Mouse (Mus musculus): ENCODE data around the gene Gm48551. TPM values are rescaled to one million over a fixed set of nuclear protein-coding genes. Genes with fewer than 3 reads are reported as not detected.

Gene Gm48551
- polyA plus RNA-seq, 1 experiment from 2014 or later, result 4.1 TPM

DNA sequence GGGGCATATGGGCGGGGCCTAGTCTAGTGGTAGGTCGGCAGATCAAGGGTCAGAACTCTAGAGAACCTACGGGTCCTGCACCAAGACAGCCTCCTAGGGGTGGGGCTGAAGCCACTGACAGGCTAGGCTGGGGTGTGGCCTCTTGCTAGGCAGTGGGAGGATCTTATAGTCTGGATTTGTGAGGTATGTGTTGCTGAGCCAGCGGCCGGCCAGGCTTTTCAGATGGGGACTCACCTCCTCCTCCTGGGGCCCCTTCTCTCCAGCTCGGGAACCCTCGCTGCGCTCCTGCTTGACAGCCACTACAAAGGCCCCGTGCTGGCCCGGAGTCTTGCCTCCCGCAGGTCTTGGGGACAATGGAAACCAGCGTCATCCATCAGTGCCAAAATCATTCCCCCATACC, 35.1 kb upstream of the Gm48551 start:
- Histone ChIP-seq H3K9ac (peak overlapping the region; percentile 91), H3K4me3 (peak overlapping the region; percentile 94), H3K27ac (peak overlapping the region; percentile 54; the same call in 1 of the 2 replicates), H3K4me2 (replicated peaks) (peak overlapping the region; percentile 90), H3K9me3 (no peaks in the 10 kb centered on the region), H3K36me3 (peaks cover 22% of the 10 kb centered on the region), H3K27me3 (peaks cover 29% of the 10 kb centered on the region), H3K4me1 (peaks cover 24% of the 10 kb centered on the region)
- no peak for ATAC-seq (ENCODE audit: insufficient number of reproducible peaks, insufficient read depth, low FRiP score, low TSS enrichment)
- WGBS, result 4% methylated on average over 11 of the region's 12 CpGs

DNA sequence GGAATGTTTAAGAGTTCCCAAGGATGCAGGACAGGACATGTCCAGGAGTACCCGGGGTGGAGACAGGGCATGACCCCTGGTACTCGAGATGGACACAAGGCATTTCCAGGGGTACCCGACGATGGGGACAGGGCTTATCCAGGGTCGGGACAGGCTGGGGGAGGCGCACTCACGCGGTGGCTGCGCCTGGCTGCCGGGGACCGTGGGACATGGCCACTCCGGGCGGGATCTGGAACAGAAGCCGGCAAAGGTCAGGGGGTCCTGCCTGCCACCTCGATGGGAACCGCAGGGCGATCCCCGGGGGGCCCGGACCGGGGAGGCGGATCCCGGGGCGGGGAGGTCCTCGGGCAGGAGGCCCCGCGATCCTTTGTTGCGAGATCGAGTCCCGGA, 34.3 kb upstream of the Gm48551 start:
- Histone ChIP-seq H3K4me2 (replicated peaks) (peak overlapping the region; percentile 90), H3K36me3 (peaks cover 22% of the 10 kb centered on the region), H3K27me3 (peaks cover 21% of the 10 kb centered on the region), H3K9ac (peak overlapping the region; percentile 91), H3K9me3 (no peaks in the 10 kb centered on the region), H3K4me1 (peaks cover 24% of the 10 kb centered on the region), H3K4me3 (peak overlapping the region; percentile 94), H3K27ac (peak overlapping the region; percentile 75)
- under 1% methylated on average over 29 of the region's 29 CpGs for WGBS
- ATAC-seq (ENCODE audit: insufficient number of reproducible peaks, insufficient read depth, low FRiP score, low TSS enrichment), result peak; percentile 3; the same call in 1 of the 2 replicates

DNA sequence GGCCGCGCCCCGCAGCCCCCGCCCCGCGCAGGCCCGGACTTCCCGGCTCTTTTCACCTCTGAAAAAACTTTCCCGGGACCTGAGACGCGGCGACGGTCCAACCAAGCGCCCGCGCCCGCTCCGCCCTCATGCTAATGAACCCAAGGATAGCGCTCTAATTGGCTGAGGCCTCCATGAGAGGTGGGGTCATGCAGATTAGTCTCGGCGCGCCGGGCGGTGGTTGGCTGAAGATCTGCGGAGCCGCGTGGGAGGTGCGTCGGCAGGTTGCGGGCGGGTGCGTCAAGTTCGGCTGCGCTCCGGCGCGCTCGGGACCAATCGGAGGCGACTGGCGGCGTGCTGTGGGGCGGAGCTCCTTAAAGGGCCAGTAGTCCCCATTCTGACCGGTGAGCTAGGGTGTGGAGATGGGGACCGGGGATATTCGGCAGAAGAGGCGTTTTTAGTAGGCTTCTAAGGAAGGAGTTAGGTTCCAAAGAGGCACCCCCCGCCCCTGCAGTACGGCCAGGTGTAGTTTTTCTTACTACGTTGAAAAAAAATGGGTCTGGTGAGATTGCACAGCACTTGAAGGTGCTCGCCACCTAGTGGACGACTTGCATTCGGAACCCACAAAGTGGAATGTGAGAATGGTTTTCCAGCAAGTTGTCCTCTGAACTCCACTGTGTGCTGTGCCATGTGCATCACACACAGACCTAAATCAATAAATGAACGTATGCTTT, 33.8 kb upstream of the Gm48551 start, which contains the start of gene Hmg20b:
TSS of gene Hmg20b (minus strand) at position 130 of the 713 bp plus-strand sequence.
- H3K36me3 ChIP-seq, result peaks cover 17% of the 10 kb centered on the region
- peak within 1 kb of the TSS; percentile 94 for H3K4me3 ChIP-seq
- peaks cover 24% of the 10 kb centered on the region for H3K4me1 ChIP-seq
- ATAC-seq (ENCODE audit: insufficient number of reproducible peaks, insufficient read depth, low FRiP score, low TSS enrichment), result peak; percentile 94
- peaks cover 16% of the 10 kb centered on the region for H3K27me3 ChIP-seq
- no peaks in the 10 kb centered on the region for H3K9me3 ChIP-seq
- peak within 1 kb of the TSS; percentile 75 for H3K27ac ChIP-seq
- H3K9ac ChIP-seq, result peak within 1 kb of the TSS; percentile 91
- peak within 1 kb of the TSS; percentile 90 for H3K4me2 ChIP-seq (replicated peaks)
- WGBS, result 0% methylated on average over 54 of the region's 54 CpGs

DNA sequence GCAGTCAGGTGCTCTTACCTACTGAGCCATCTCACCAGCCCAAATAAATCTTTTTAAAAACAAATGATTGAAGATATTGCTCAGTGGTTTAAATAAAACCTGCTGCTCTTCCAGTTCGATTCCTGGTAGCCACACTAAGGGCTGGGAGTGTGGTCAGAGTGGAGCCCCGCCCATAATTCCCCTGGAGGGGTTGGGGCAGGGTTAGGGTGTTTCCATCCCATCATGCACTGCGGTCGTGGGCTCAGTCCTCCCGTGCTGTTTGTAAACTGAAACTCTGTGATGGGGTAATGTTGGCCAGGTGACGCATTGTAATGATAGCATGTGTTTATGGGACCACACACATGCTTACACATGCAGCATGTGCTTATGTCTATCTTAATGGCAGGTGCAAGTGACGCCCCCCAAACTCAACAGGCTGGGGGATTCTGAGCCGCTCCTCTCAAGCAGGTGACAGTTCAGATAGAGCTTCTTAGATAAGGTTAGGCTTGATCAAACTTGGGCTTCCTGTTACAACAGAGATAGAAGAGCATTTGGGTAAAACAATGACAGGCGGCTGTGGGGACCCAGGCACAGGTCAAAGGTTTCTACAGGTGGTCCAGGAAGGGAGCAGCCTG, 32.5 kb upstream of the Gm48551 start:
- peaks cover 19% of the 10 kb centered on the region for H3K4me1 ChIP-seq
- 26% methylated on average over 9 of the region's 9 CpGs for WGBS
- no peak for ATAC-seq (ENCODE audit: insufficient number of reproducible peaks, insufficient read depth, low FRiP score, low TSS enrichment)
- H3K27ac ChIP-seq, result no peak overlapping the region
- peaks cover 8% of the 10 kb centered on the region; the same call in 1 of the 2 replicates for H3K27me3 ChIP-seq
- H3K9me3 ChIP-seq, result no peaks in the 10 kb centered on the region
- no peak overlapping the region for H3K4me3 ChIP-seq
- no peak overlapping the region for H3K4me2 ChIP-seq (replicated peaks)
- H3K36me3 ChIP-seq, result peaks cover 15% of the 10 kb centered on the region
- H3K9ac ChIP-seq, result no peak overlapping the region

DNA sequence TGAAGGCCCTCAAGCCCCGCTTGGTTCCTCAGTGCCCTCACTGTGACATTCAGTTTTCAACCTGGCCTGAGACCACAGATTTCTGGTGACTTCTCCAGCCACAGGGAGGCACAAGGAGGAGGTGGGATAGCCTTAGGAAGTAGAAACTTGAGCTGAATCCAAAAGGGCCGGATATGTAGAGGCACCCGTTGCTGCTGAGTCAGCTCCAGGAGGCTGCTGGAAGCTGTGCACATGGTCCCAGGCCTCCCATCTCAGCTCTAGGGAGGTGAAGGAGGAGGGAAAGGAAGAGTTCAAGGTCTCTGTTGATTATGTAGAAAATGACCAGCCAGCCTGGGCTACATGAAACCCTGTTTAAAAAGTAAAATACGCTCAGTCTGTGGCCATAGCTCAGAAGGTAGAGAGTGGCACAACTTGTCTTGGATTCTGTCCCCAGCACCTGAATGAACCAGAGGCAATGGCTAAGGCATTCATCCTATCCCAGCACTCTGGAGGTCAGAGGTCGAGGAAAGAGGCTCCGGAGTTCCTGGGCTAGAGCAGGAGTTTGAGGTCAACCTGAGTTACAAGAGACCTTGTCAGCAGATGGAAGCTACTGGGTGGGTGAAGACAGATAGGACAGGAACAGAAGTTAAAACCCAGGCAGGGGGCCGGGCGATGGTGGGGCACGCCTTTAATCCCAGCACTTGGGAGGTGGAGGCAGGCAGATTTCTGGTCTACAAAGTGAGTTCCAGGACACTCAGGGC, 29.4 kb upstream of the Gm48551 start:
- H3K4me2 ChIP-seq (replicated peaks), result no peak overlapping the region
- no peak overlapping the region for H3K27ac ChIP-seq
- WGBS, result 52% methylated on average over 9 of the region's 9 CpGs
- H3K36me3 ChIP-seq, result no peaks in the 10 kb centered on the region
- H3K9ac ChIP-seq, result no peak overlapping the region
- no peaks in the 10 kb centered on the region for H3K9me3 ChIP-seq
- no peak overlapping the region for H3K4me3 ChIP-seq
- ATAC-seq (ENCODE audit: insufficient number of reproducible peaks, insufficient read depth, low FRiP score, low TSS enrichment), result no peak
- H3K4me1 ChIP-seq, result peaks cover 13% of the 10 kb centered on the region
- no peaks in the 10 kb centered on the region for H3K27me3 ChIP-seq

DNA sequence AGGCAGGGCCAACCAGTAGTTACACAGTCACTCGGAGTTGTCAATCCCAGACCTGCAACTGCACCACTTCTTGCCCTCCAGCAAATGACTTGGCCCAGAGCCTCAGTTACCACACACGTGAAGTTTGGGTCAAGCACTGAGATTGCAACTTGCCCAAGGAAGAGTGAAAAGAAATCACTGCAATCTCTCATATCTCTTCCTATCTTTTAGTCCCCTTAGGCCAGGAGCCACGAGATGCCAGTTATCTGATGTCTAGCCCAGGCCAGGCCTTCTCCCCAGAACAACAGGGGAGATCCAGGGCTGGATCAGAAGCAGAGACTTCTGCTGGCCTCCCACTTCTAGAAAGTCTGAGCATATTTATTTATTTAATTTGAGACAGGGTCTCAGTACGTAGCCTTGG, 28.7 kb upstream of the Gm48551 start:
- no peaks in the 10 kb centered on the region for H3K36me3 ChIP-seq
- H3K27ac ChIP-seq, result no peak overlapping the region
- WGBS, result 73% methylated on average over 4 of the region's 4 CpGs
- no peaks in the 10 kb centered on the region for H3K27me3 ChIP-seq
- peaks cover 16% of the 10 kb centered on the region for H3K4me1 ChIP-seq
- no peaks in the 10 kb centered on the region for H3K9me3 ChIP-seq
- no peak overlapping the region for H3K4me2 ChIP-seq (replicated peaks)
- no peak overlapping the region for H3K9ac ChIP-seq
- no peak overlapping the region for H3K4me3 ChIP-seq
- ATAC-seq (ENCODE audit: insufficient number of reproducible peaks, insufficient read depth, low FRiP score, low TSS enrichment), result no peak

DNA sequence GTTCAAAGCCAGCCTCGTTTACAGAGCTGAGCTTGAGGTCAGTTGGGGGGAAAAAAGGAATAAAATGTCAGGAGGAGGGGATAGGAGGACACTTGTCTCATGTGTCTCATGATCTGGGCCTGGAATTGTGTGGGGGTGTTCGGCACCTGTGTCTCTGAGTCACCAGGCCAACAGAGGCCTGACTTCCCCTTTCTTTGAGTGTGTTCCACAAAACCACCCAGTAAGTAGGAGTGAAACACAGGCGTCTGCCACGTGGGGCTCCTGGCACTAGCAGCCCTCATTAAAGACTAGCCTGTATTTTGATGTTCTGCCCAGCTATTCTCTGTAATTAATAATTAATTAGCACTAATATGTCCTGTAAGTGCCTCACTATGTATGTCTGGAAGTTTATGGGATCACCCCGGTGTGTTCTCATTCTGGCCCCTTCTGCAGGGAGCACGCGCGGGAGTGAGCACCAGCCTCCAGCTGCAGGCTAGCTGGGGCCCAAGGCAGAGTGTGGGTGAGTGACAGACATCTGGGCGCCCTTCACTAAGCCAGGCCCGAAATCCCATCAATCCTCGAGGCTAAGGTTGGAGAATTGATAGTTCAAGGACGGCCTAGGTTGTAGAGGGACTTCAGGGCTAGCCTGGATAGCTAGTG, 27.8 kb upstream of the Gm48551 start:
- H3K9ac ChIP-seq, result no peak overlapping the region
- peaks cover 23% of the 10 kb centered on the region for H3K4me1 ChIP-seq
- 59% methylated on average over 12 of the region's 12 CpGs for WGBS
- no peak for ATAC-seq (ENCODE audit: insufficient number of reproducible peaks, insufficient read depth, low FRiP score, low TSS enrichment)
- H3K27me3 ChIP-seq, result no peaks in the 10 kb centered on the region
- peaks cover 6% of the 10 kb centered on the region; the same call in 1 of the 2 replicates for H3K36me3 ChIP-seq
- H3K4me2 ChIP-seq (replicated peaks), result peak overlapping the region; percentile 98; the same call in 1 of the 2 replicates
- no peaks in the 10 kb centered on the region for H3K9me3 ChIP-seq
- no peak overlapping the region for H3K27ac ChIP-seq
- H3K4me3 ChIP-seq, result no peak overlapping the region; the same call in 1 of the 2 replicates

DNA sequence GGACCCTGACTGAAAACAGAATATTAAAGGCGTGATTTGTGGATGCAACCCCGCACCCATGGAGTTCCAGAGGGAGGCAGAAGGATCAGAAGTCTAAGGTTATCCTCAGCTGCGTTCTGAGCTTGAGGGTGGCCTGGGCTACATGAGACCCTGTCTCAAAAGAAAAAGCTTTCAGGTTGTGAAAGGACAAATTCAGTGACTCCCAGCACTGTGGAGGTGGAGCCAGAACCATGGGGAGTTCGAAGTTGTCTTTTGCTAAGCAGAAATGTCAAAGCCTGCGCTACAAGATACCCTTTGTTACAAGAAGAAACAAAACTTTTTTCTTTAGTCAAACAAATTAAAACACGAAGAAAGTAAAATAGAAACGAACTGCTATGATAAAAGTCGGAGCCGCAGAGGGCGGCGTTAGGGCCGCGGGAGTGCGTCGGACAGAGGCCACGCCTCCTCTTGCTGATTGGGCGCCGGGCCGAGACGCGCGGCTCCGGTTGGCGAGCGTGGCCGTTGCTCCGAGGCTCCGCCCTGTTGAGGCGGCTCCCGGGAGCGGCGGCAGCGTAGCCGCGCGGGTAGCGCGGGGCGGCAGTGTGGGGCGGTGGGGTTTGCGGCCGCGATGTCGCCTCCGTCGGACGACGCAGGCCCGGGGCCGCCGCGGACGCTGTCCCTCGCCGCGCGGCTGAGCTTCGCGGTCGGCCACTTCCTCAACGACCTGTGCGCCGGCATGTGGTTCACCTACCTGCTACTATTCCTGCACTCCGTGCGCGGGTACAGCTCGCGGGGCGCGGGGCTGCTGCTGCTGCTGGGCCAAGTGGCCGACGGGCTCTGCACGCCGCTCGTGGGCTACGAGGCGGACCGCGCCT, 27.0 kb upstream of the Gm48551 start, which contains the start of gene Mfsd12:
TSS of gene Mfsd12 (plus strand) at position 501 of the 854 bp plus-strand sequence.
- Histone ChIP-seq H3K27me3 (no peaks in the 10 kb centered on the region), H3K9me3 (no peaks in the 10 kb centered on the region), H3K4me2 (replicated peaks) (peak within 1 kb of the TSS; percentile 98), H3K27ac (no peak within 1 kb of the TSS), H3K4me3 (peak within 1 kb of the TSS; percentile 74), H3K36me3 (peaks cover 6% of the 10 kb centered on the region; the same call in 1 of the 2 replicates), H3K4me1 (peaks cover 23% of the 10 kb centered on the region), H3K9ac (peak within 1 kb of the TSS; percentile 75)
- WGBS, result 3% methylated on average over 72 of the region's 79 CpGs
- peak; percentile 83 for ATAC-seq (ENCODE audit: insufficient number of reproducible peaks, insufficient read depth, low FRiP score, low TSS enrichment)

DNA sequence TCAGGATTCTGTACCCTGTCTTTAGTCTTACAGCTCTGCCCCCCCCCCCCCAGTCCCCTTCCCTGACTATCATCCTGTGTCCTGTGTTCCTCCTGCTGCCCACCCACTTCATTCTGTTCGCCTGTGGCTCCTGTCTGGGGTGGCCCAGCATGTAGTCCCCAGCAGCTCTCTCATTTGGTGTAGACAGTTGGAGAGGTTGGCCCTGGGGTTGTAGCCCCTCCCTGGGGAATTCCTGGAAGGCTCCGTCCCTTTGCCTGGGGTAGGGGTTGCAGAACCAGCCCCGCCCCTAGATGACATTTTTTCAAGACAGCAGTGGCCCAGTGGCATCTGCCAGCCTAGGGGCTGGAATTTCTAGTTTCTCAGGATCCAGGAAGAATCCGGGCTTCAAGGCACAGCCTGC, 26.1 kb upstream of the Gm48551 start:
- no peak; the same call in 1 of the 2 replicates for ATAC-seq (ENCODE audit: insufficient number of reproducible peaks, insufficient read depth, low FRiP score, low TSS enrichment)
- H3K9ac ChIP-seq, result peak overlapping the region; percentile 75
- peak overlapping the region; percentile 98 for H3K4me2 ChIP-seq (replicated peaks)
- peaks cover 6% of the 10 kb centered on the region for H3K27me3 ChIP-seq
- no peaks in the 10 kb centered on the region for H3K9me3 ChIP-seq
- H3K4me3 ChIP-seq, result peak overlapping the region; percentile 74
- H3K36me3 ChIP-seq, result peaks cover 6% of the 10 kb centered on the region; the same call in 1 of the 2 replicates
- H3K27ac ChIP-seq, result no peak overlapping the region
- peaks cover 25% of the 10 kb centered on the region for H3K4me1 ChIP-seq
- 24% methylated on average over 4 of the region's 4 CpGs for WGBS

DNA sequence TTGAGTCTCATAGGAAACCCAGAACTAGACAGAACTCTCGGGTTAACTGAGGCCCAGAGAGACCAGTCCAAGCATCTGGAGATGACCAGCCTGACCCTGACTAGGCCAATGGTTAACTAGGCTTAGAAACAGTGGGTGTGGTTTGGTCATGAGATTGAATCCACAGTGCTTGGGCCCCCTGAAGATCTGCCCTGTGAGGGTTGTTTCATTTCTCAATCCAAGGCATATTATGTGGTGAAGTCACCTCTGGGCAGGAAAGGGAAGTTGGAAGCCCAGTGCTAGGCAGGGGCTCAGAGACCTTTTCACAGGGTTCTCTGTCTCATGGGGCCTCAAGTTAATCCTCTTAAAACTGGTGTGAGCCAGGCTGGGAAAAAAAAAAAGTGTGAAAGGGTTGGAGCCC, 25.4 kb upstream of the Gm48551 start:
- H3K4me1 ChIP-seq, result peaks cover 32% of the 10 kb centered on the region
- H3K36me3 ChIP-seq, result peaks cover 6% of the 10 kb centered on the region; the same call in 1 of the 2 replicates
- H3K4me2 ChIP-seq (replicated peaks), result peak overlapping the region; percentile 98
- no peak overlapping the region for H3K4me3 ChIP-seq
- WGBS, result 63% methylated on average over 1 of the region's 1 CpGs
- H3K9me3 ChIP-seq, result no peaks in the 10 kb centered on the region
- H3K27me3 ChIP-seq, result peaks cover 12% of the 10 kb centered on the region
- H3K27ac ChIP-seq, result no peak overlapping the region
- no peak for ATAC-seq (ENCODE audit: insufficient number of reproducible peaks, insufficient read depth, low FRiP score, low TSS enrichment)
- H3K9ac ChIP-seq, result no peak overlapping the region
